Mouse (Mus musculus) C2C12 (cell line): ENCODE results near the gene Arhgap32.

Experiments used
- CEBPB ChIP-seq: IDR thresholded peaks from one replicate; pipeline ENCODE4 v1.6.1; 2011; ENCODE audit warnings: low read depth, mild to moderate bottlenecking, control low read depth, moderate library complexity
- CTCF ChIP-seq: IDR thresholded peaks from one replicate; pipeline ENCODE4 v1.5.1; 2011; ENCODE audit not compliant: control insufficient read depth, insufficient read depth, insufficient read length
- MYOD1 ChIP-seq: IDR thresholded peaks from one replicate; pipeline ENCODE4 v1.6.1; 2011; ENCODE audit warnings: low read depth; ENCODE audit not compliant: control insufficient read depth, insufficient read length

DNA sequence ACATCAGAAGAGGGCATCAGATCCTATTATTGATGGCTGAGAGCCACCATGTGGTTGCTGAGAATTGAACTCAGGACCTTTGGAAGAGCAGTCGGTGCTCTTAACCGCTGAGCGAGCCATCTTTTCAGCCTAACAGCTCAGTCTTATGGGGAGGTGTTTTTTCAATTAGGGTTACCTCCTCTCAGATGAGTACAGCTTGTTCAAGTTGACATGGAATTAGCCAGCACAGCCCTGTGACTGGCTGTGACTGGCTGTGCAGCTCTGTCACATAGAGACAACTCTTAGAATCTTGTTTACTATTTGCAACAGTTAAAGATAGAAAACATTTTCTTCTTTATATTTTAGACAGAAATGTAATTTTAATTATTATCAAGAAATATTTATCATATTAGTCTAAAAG, 27.5 kb downstream of the Arhgap32 start:
- no peak for TF ChIP-seq CTCF
- TF ChIP-seq CEBPB: no peak
- TF ChIP-seq MYOD1: no peak
